Mouse (Mus musculus): ENCODE measurements around the gene Gm5678.

Gm5678 gene

DNA sequence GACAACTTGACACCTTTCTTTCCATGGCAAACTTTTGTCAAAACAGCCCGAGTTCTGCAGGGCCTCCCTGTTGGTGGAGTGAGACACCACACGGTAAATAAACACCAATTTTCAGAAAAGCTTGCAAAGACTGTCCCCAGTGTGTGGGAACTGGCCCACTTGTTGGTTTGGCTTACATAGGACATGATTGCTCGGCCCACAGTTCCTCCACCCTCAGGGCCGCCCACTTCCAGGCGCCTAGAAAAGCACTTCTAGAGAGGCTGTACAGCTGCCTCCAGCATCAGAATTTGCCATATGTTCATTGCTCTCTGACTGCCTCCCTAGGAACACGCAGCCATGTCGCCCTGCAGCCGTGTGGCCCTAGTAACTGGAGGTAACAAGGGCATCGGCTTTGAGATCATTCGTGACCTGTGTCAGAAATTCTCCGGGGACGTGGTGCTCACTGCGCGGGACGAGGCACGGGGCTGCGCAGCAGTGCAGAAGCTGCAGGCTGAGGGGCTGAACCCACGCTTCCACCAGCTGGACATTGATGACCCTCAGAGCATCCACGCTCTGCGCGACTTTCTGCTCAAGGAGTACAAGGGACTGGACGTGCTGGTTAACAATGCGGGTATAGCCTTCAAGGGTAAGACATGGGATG, at the start of gene Gm5678:
Gm5678 (plus strand) TSS at position 337 of the 640 bp plus-strand sequence.
- no peak for DNase-seq

GRCm38 (mm10) chr16:93578346-93579005, 49.4 kb upstream of the Gm5678 start:
- DNase-seq, result no peak

GRCm38 (mm10) chr16:93581125-93581524, 46.8 kb upstream of the Gm5678 start:
- no peak for DNase-seq

DNA sequence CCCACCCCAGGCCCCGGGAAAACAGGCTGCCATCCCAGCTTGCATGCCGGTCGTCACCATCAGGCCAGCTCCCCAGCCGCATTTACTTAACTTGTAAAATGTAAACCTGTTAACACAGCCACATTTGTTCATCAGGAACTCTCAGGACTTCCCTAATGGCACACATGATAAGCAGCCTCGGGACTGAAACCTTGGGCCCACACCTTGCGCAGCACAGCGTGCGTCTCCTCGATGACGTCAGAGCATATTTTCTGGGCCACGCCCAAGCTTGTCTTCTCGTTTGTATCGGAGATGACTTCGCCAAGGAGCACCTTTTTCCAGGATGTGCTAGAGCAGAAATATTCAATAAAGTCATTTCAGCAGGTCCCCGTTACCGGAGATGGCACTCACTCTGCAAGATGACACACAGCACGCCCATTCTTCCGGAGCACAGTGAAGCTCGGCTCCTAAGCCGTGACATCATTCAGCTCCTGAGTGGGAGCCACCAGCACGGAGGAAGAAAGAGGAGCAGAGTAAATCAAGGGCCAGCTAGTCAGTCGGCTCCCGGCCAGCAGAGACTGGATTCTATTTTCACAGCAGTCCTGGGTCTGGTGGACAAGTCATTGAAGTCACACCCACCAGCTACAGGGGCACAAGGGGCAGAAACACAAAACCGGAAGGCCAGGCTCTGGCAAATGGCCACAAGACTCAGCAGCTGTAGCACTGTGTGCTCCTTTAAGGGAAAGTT, 42.8 kb upstream of the Gm5678 start:
- DNase-seq, result no peak

GRCm38 (mm10) chr16:93585703-93586205, 42.1 kb upstream of the Gm5678 start:
- DNase-seq, result no peak

- DNase-seq, result no peak
Measured at GRCm38 (mm10) chr16:93586382-93586781, 41.5 kb upstream of the Gm5678 start.

DNA sequence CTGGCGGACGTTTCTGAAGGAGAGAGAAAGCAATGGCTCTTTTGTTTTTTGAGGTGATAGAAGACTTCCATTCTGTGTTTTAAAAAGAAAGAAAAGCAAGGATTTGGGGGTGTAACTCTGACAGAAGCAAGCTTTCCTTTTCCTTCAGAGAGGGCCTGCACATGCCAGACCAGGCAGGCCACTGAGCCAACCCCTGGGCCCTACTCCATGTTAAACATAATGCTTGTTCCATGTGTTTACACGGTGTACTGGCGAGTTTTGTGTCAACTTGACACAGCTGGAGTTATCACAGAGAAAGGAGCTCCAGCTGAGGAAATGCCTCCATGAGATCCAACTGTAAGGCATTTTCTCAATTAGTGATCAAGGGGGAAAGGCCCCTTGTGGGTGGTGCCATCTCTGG, 39.6 kb upstream of the Gm5678 start:
- DNase-seq, result no peak

- no peak for DNase-seq
Measured at GRCm38 (mm10) chr16:93590915-93591314, 37.0 kb upstream of the Gm5678 start.

GRCm38 (mm10) chr16:93591450-93592430, 36.2 kb upstream of the Gm5678 start:
- DNase-seq, result no peak

GRCm38 (mm10) chr16:93592711-93593110, 35.2 kb upstream of the Gm5678 start:
- DNase-seq, result no peak

GRCm38 (mm10) chr16:93593406-93593805, 34.5 kb upstream of the Gm5678 start:
- DNase-seq, result no peak

DNA sequence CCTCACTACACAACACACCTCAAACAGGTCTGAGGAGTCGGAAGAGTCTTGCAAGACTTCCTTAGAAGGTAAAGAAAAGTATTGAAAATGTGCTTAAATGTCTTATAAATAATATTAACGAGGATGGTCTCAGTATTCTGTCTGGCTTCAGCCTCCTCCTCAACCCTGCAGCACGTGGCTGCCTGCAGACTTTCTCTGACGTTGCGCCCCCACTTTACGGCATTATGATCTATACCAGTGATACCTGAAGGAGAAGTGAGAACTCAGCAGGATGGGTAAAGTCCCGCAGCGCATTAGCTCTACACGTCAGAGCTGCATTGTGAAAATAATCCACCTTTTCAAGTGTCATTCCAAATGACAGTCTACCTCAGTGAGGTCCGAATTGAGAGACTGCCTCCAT, 33.4 kb upstream of the Gm5678 start:
- DNase-seq, result no peak

GRCm38 (mm10) chr16:93595766-93596165, 32.1 kb upstream of the Gm5678 start:
- no peak for DNase-seq

DNA sequence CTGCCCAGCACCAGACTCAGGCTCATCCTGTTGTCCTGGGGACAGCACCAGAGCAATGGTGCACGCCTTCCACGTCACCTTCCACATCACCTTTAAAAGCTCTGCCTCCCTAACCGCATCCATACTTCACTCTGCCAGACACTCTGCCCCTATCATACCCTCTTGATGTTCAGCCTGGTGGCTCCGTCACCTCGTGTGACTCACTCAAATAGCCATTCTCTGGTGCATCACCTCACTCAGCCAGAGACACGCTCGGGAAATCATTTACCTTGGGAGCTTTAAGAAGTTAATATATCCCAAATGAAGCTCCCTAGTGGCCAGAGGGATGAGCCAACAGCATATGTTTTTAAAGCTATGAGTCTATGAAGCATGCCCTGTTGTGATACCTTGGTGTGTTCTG, 31.1 kb upstream of the Gm5678 start:
- DNase-seq, result no peak

DNA sequence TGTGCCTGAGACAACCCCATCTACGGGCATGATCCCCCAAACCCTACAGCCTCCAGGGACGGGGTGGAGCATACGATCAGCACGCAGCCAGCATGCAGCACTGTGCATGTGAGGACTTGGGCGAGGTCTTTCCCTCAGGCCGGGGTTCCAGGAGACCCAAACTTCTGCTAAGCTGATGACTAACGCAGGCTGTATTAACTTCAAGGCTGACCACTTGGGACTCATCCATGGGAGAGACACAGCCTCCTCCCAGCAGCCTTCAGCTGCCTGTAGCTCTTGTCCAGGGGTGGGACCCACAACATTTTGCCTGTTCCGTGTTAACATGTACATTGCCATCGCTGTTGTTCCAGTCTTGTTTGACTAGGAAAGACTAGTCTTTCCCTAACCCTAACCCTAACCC, 30.3 kb upstream of the Gm5678 start:
- DNase-seq, result no peak

DNA sequence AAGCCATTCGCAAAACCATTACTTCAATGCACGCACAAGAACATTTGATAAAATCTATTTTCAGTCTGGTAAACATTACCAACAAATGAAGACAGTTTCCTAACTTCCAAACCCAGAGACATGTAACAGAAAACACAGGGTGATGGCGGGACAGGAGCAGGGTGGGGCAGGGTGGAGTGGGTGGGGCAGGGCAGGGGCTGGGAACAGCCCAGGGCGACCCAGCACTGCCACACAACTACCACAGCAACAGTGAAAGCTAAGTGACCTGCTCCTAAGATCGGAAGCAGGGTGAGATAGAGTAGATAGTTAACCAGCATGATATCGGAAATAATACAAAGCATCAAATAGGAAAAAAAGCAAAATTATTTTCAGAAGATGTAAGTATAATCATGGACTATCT, 28.4 kb upstream of the Gm5678 start:
- no peak for DNase-seq

DNA sequence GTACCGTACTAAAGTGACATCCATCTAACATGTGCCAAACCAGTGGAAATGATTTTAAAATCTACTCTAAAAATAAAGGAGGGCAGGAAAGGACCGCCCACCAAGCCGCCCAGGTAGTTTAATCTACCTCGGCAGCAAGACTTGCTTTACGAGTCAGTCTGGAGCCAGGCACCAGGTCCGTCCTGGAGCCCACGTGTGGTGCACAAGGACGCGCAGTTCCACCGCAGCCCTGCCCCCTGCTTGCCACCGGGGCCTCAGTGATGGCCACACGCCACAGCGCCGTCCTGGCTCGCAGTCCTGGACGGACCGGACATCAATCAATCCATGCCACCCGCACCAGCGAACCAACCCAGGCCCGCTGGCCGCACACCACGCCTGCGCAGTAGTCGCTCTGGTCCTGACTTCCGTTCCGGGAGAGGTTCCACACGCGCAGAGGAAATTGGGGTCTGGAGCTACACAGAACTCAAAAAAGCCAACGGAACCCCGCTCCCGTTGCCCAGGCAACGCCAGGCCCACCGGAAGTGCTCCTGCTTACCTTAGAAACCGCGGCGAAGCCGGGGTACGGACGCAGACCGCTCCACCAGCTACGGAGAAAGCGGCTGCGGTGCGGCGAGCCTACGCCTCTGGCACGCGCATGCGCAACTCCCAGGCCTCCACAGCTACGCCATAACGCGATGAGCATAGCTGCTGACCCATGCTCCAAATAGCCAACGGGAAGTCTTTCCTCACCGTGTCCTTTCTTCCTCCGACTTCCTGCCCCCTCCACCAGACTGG, 24.3 kb upstream of the Gm5678 start, which contains the start of gene Setd4:
Setd4 (minus strand) TSS at position 625 of the 774 bp plus-strand sequence.
- peak; percentile 95 for DNase-seq

- DNase-seq, result peak; percentile 69
Measured at GRCm38 (mm10) chr16:93604481-93604969, 23.4 kb upstream of the Gm5678 start.

DNA sequence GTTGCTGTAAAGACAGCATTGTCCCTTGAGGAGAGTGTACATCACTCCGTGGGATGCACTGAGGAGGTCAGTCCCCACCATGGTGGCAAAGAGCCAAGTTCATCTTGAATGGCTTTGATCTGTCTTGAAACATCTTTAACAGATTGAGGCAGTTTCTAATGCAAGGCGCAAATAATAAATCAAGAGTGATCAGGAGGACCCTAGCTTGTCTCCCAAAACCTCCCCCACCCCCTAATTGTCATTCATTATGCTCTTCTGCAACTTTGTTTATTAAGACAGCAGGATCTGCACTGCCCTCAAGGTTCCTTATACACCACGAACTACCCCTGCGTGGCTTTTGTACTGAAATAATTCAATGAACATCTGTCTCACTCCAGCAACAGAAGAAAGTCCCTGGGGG, 22.3 kb upstream of the Gm5678 start, which contains the start of gene Cbr1:
Cbr1 (plus strand) TSS at position 301 of the 400 bp plus-strand sequence.
- peak; percentile 25 for DNase-seq

DNA sequence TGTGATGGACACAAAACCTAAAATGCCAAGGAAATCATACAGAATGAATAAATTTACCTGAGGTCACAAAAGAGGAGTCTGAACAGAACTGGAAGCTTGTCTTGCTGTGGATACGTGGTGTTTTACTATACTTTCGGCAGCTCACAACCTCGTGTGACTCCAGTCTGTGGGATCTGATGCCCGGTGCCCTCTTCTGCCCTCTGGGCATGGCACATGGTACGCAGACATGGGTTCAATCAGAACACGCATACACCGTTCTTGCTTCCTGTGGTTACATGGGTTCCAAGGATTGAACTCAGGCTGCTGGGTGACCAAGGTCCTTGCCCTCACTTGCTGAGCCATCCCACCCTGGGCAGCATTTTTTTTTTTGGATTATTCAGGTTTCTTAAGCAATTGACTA, 21.8 kb upstream of the Gm5678 start:
- DNase-seq, result peak; percentile 28

DNA sequence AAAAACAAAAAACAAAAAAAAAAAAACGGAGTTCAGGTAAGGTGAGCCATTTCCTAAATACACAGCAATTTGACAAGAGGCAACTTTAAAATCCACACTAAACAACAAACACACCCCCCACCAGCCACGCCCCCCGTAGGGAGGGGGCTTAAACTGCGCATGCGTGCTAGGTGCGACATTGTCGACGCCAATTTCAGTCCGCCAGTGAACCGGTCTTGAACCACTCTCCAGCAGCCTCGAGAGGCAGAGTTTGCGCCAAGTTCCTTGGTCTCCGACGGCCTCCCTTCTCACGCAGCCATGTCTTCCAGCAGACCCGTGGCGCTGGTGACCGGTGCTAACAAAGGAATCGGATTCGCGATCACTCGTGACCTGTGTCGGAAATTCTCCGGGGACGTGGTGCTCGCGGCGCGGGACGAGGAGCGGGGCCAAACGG, 20.2 kb upstream of the Gm5678 start:
- peak; percentile 86 for DNase-seq

All from cerebellum, adult 9-10 months (tissue).